Mouse (Mus musculus): Measurements from ENCODE around the gene 4930522L14Rik.
"Not testable (repeated sequence)": the region's sequence is repeated elsewhere in the genome, so short reads cannot be mapped to it uniquely, and the experiment has no call there.

4930522L14Rik gene

GRCm38 (mm10) chr5:109751391-109752071 lies at the start of gene 4930522L14Rik:
Gene 4930522L14Rik, minus strand, starts transcription at chr5:109751886.
- in situ Hi-C loops (cut with MboI, MseI), result loop anchor here (5.0 kb wide), 1 partner anchor 59 kb away; the partner anchor contains the start of gene 5430403G16Rik

- in situ Hi-C loops (cut with MboI, MseI), result not testable (repeated sequence)
Observed at GRCm38 (mm10) chr5:109801466-109801865, 49.8 kb upstream of the 4930522L14Rik start.

- in situ Hi-C loops (cut with MboI, MseI), result not testable (repeated sequence)
Observed at GRCm38 (mm10) chr5:109799948-109800347, 48.3 kb upstream of the 4930522L14Rik start.

GRCm38 (mm10) chr5:109797017-109797416 lies 45.3 kb upstream of the 4930522L14Rik start:
- in situ Hi-C loops (cut with MboI, MseI), result not testable (repeated sequence)

GRCm38 (mm10) chr5:109795967-109796652 lies 44.4 kb upstream of the 4930522L14Rik start:
- in situ Hi-C loops (cut with MboI, MseI), result not testable (repeated sequence)

GRCm38 (mm10) chr5:109752073-109752780 lies 541 bp upstream of the 4930522L14Rik start:
- in situ Hi-C loops (cut with MboI, MseI), result loop anchor here (5.0 kb wide), 1 partner anchor 60 kb away; the partner anchor contains the start of gene 5430403G16Rik

- in situ Hi-C loops (cut with MboI, MseI), result not testable (repeated sequence)
Observed at GRCm38 (mm10) chr5:109745081-109745480, 6.6 kb downstream of the 4930522L14Rik start.

GRCm38 (mm10) chr5:109717341-109717740 lies 34.3 kb downstream of the 4930522L14Rik start:
- in situ Hi-C loops (cut with MboI, MseI), result not testable (repeated sequence)

- in situ Hi-C loops (cut with MboI, MseI), result loop anchor here (5.0 to 25.0 kb wide), 2 partner anchors 61 to 1229 kb away; partner anchors contain the start of genes 4930522L14Rik and Pcgf3
Observed at GRCm38 (mm10) chr5:109691205-109691965, 60.3 kb downstream of the 4930522L14Rik start.

- in situ Hi-C loops (cut with MboI, MseI), result loop anchor here (5.0 to 25.0 kb wide), 2 partner anchors 62 to 1228 kb away; partner anchors contain the start of genes 4930522L14Rik and Pcgf3
Observed at GRCm38 (mm10) chr5:109690537-109691201, 61.0 kb downstream of the 4930522L14Rik start, which contains the start of gene 5430403G16Rik. Gene 5430403G16Rik, minus strand, starts transcription at chr5:109691041.

Data from T-helper 2 cell (primary cell).